Mouse (Mus musculus): ENCODE measurements around the gene Spaca7.
A peak's percentile ranks its signal among the peaks of the same experiment; 100 is the strongest.
"Not testable (repeated sequence)": the region's sequence is repeated elsewhere in the genome, so short reads cannot be mapped to it uniquely, and the experiment has no call there.

Gene Spaca7

DNA sequence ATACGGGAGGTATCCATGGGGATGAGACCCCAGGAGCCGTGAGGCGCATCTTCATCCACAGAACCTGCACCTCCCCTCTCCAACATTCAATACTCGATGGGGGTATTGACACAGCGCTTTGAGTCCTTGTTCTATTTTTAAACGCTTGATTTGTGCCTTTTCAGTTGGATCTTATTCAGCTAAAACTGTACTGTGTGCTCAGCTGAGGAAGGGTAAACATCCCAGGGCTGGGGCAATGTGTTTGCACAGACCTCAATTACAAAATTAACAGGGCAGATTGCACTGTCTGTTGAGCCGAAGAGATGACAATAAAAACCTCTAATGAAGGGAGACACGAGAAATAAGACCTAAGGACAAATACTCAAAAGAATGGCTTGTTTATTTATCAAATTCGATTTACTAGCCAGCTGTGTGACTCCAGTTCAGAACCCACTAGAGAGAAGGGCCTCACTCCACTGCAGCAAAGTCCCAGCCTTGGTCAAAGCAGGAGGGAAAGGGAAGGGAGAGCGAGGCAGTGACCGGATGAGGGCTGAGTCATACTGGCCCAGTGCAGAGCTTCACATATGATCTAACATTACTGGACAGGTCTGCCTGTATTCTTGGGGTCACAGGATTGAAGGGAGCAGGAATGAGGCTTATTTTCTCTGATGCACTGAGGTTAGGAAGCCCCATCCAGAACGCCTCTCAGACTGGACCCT lies 37.1 kb downstream of the Spaca7 start:
- no peak for DNase-seq (ENCODE audit: low spot score)

DNA sequence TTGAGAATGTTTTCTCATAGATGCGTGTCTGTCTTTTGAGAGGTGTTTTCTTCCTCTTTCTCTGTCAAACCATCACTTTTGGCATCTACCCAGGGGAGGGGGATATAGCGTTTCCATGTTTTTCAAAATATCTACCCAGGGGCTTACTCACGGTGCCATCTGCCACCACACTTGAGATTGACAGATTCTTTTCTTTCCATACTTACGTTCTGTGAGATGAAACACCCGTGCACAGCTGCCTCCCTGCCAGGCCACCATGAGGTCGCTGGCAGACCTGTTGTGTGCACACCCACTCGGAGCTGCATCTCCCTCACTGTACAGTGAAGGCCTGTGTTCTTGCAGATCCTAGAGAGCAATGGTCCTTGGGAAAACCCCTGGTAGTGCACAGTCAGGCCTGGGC lies 40.4 kb downstream of the Spaca7 start:
- DNase-seq (ENCODE audit: low spot score): no peak

DNA sequence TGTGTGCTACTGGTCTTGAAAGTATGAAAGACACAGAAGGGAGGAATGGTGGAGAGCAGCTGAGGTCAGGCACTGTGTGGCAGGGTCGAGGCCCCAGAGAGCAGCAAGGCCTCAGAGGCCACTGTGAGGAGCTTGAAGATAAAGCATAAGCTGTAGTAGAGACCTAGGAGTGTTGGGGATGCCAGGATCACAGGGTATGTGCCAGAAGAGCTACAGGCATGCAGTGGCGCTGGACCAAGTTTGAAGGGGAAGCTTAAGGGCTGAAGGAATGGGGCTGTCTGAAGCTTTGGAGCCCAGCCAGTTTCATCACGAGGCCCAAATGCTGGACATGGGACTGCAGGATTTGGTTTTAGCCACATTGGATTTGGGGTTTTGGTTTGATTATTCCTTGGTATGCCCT lies 44.5 kb downstream of the Spaca7 start:
- not testable (repeated sequence) for DNase-seq (ENCODE audit: low spot score)

DNA sequence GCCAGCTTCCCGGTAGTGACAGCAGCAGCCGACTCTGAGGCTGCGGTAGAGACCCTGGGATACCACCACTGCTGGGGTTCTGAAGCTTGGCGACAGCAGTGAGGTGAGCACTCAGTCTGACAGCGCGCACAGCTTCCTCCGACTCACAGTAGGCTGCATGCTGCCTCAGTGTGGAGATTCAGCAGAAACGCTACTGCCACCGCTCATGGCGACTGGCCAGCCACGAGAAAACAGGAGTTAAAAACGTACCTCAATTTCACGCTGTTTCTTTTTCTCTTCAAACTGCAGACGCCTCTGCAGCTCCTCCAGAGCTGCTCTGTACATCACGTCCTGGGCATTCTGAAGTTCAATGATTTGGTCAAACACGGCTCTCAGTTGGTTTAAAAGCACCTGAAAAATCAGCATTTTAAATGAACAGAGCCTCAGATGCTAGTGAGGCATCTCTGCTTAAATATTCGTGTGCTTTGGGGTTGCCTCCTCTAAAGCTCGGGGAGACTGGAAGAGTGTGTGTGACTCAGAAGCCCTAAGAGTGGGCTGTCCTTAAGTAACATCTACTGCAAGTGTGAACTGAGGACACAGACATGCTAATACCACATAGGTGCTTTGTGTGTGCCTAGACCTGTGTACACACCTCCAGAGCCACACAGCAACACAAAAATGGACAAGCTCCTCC lies 48.9 kb downstream of the Spaca7 start:
- DNase-seq (ENCODE audit: low spot score): no peak

DNA sequence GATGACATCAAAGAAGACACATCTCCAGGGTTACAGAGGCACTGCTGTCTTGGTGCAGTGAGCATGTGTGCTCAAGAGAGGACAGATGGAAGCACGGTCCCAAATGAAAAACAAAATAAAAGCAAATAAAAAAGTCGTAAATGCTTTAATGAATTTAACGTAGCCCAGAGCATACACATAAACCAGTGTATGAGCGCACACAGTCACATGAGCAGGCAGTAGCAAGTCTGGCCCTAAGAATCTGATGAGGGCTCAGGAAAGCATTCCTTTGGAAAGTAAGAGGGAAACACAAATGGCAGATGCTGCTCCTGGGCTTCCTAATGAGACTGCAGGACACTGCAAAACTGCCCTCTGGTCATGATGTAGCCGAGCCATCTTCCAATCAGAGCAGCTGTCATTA lies 53.1 kb downstream of the Spaca7 start:
- DNase-seq (ENCODE audit: low spot score): no peak

DNA sequence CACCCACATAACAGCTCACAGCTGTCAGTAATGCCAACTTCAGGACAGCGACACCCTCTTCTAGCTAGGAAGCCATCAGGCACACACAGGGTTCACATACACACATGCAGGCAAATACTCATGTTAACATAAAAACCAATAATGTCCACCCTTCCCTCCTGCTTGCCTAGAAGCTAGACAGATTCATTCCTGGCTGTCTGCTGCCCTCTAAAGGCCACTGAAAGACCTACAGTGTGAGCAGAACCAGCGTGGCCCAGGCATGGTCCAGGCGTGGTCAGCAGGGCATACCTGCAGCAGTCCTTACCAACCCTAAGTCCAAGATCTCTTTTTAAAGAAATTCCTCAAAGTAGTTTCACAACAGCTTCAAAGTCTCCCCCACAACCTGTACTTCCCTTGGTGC lies 56.2 kb downstream of the Spaca7 start:
- peak; percentile 53 for DNase-seq (ENCODE audit: low spot score)

DNA sequence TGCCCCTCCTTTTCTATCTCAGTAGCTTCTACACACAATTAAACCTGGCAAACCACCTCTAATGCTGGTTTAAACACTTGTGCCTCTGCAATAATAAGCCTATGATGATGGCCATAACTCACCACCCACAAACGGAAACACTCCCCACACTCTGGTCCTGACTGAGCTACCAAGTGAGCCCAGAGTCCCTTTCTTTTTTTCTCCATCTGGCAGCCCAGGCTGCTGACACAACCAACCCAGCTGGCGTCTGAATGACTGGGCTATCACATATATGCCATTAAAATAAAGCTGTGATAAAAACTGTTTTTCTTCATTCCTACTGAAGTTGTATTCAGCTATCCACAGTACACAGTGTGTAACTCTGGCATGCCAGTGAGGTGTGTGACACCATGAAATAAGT lies 62.5 kb downstream of the Spaca7 start:
- no peak for DNase-seq (ENCODE audit: low spot score)

DNA sequence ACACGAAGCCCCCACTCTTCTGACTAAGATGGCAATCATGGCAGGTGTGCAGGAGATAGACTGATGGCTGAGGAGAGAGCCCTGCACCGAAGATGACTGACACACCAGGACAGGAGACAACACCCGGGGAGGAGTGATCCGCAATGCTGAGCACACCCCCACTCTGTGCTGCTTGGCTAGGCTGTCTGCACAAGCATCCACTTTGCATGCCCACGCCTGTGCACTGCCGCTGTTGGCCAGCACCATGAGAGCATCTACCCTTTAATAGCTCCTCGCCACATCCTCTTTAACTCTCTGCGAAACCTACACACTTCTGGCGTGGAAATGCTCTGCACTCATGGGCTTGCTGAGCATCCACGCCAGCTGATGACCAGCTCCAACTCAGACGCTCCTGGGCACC lies 65.6 kb downstream of the Spaca7 start:
- DNase-seq (ENCODE audit: low spot score): no peak

DNA sequence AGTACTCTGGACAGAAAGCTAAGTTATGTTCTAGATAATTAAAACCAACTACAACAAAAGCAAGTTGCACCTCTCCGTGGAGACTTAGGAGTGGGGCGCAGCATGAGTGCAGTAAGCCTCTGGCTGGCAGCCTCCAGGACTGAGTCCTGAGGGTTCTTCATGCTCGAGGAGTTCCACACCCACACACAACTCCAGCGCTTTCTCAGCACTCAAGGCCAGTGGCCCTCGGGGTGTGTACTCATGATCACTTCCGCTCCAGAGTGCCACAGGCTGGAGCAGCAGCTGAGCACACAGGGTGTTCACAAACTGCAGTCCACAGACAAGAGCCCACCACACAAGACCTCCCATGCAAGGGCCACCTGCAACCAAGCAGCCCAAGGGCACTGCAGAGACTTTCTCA lies 68.7 kb downstream of the Spaca7 start:
- no peak for DNase-seq (ENCODE audit: low spot score)

DNA sequence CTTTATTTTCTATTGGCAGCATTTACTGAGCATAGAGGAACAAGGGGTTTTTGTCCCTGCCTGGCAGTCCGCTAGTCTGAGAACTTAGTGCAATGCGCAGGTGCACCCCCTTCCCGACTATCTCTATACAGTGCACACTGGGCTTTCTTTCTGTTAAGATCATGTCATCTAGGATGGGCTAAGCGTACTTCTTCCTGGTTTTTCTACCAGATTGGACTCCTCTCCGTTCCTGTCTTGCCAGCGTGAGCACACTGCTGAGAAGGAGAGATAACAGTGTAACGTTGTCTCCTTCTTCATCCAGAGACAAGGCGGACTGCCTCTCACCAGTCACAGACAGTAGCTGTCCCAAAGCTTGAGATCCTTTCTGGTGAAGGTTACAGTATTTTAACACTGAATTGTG lies 71.5 kb downstream of the Spaca7 start:
- DNase-seq (ENCODE audit: low spot score): no peak

DNA sequence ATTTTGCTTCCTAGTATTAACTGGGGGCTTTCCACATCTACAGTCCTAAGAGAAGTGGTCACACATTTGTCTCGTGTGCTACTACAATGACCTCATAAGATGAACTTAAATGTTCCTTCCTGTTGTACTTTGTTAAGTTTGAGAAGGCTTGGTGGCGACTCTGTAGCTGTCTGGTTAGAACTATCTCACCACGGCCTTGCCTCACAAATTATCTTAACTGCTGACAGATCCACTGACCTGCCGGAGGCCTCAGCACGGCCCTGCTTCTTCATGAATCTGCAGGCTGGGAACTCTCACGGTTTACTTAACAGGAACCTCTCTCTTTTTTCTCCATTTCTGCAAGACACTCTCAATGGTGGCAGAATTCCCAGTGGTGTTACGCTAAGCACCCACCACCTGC lies 72.1 kb downstream of the Spaca7 start:
- no peak for DNase-seq (ENCODE audit: low spot score)

DNA sequence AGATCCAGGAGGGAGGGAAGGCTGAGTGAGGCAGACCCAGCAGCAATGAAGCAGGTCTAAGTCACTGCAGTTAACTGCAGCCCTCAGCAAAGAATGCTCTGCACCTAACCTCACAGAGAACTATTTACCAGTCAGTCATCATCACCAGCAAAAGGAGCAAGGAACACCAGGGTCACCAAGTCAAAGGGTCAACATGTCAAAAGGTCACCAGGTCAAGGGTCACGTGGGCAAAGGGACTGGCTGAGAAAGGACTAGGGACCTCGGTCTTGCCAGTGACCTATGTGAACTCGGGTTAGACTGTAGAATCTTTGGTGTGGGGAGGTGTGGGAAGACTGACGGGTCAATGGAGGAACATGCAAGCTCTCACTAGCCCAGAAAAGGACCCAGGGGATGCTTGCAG lies 73.7 kb downstream of the Spaca7 start:
- no peak for DNase-seq (ENCODE audit: low spot score)

DNA sequence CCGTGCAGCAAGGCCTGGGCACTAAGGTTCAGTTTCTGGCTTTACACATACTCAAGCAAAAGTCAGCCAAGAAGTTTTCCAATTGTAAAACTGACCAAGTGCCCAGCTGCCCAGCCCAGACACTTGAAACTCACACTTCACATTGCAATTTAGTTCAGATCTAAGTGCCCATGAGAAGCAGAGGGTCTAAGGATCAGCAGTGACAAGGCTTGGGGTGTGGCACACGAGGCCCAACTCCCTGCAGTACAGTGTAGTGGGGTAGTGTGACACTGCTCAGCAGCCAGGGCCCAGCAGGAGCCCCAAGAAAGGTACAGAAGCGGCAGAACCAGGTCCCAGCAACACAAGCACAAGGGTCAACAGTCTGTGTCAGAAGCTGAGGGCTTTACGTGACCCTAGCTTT lies 76.1 kb downstream of the Spaca7 start:
- DNase-seq (ENCODE audit: low spot score): no peak
